Mouse (Mus musculus): Measurements from ENCODE around the gene Ptpn3. TPM values are rescaled to one million over a fixed set of nuclear protein-coding genes. Genes with fewer than 3 reads are reported as not detected.

Ptpn3 gene
- total and polyA plus RNA-seq, 3 experiments = 0.08 to 0.14 (median 0.09) TPM

DNA sequence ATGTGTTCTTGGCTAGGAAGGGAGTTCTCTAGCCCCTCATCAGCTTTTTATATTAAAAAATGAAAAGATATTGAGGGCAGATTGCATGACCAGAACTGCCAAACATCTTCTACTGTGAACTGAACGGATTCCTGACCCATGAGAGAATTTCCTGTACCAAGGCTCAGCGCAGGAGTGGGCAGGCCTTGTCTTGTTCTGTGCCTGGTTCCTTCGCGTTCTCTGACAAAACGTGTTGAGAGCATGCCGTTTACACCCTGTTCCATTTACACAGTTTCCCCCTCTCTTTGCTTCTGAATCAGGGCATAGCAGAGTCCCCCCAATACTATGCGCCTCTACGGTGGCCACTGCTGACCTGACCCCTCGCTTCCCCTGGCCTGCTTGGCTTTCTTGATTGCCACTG is 36.4 kb upstream of the Ptpn3 start:
- Histone ChIP-seq H3K9me3 (replicated peaks; ENCODE audit: low read length) (no peaks in the 10 kb centered on the region), H3K9ac (ENCODE audit: insufficient read depth, low read depth) (no peak overlapping the region), H3K4me1 (ENCODE audit: control insufficient read depth in 1 of 2, insufficient read depth in 2 of 2) (peaks cover 0 to 16% of the 10 kb centered on the region in 2 experiments; a peak in 2 of 4 replicates), H3K79me2 (replicated peaks; ENCODE audit: control insufficient read depth, extremely low read depth, insufficient read depth, poor library complexity, severe bottlenecking) (no peaks in the 10 kb centered on the region), H3K4me2 (ENCODE audit: insufficient read depth, low read depth, poor library complexity, severe bottlenecking) (no peak overlapping the region), H3K36me3 (replicated peaks in 1 of 2; ENCODE audit: control insufficient read depth in 1 of 2, insufficient read depth in 1 of 2, low read length in 1 of 2) (no peaks in the 10 kb centered on the region), H3K4me3 (replicated peaks in 1 of 3; ENCODE audit: low read depth in 2 of 3, low read length in 2 of 3, poor library complexity in 1 of 3) (no peak overlapping the region), H3K27ac (ENCODE audit: insufficient read depth, low read depth) (no peak overlapping the region), H3K27me3 (replicated peaks) (no peaks in the 10 kb centered on the region)
- no peak for TF ChIP-seq RCOR1 (conservative IDR thresholded peaks at IDR 0.05; ENCODE audit: low read depth, low read length)
- TF ChIP-seq KAT2A (IDR thresholded peaks at IDR 0.05; ENCODE audit: insufficient replicate concordance, low read length) = no peak
- TF ChIP-seq JUND (conservative IDR thresholded peaks at IDR 0.05; ENCODE audit: low read depth, low read length) = no peak
- TF ChIP-seq MAX (IDR thresholded peaks at IDR 0.05; ENCODE audit: low read length) = no peak
- no peak for TF ChIP-seq ETS1 (conservative IDR thresholded peaks at IDR 0.05; ENCODE audit: low read depth, low read length)
- no peak for TF ChIP-seq CHD2 (IDR thresholded peaks at IDR 0.05; ENCODE audit: low read length)
- no peak for TF ChIP-seq NELFE (IDR thresholded peaks at IDR 0.05; ENCODE audit: low read depth, low read length)
- no peak for TF ChIP-seq SMC3 (IDR thresholded peaks at IDR 0.05; ENCODE audit: low read depth, low read length)
- TF ChIP-seq UBTF (IDR thresholded peaks at IDR 0.05; ENCODE audit: low read depth, low read length) = no peak
- no peak for TF ChIP-seq CTCF (conservative IDR thresholded peaks at IDR 0.05 in 1 of 2, IDR thresholded peaks at IDR 0.05 in 1 of 2; ENCODE audit: low read depth in 2 of 2, low read length in 2 of 2)
- no peak for DNase-seq (ENCODE audit: extremely low read depth)
- dilution Hi-C loops (cut with MboI; ENCODE audit: extremely low pct_ligation_motif_present, extremely low pct_unique_long_range_greater_than_20kb, low sequenced_read_pairs) (no loop called here), in situ Hi-C loops (cut with MboI; ENCODE audit: low pct_ligation_motif_present, low pct_unique_long_range_greater_than_20kb, low sequenced_read_pairs) (no loop called here)

- H3K4me3 ChIP-seq (replicated peaks in 1 of 3; ENCODE audit: low read depth in 2 of 3, low read length in 2 of 3, poor library complexity in 1 of 3) = no peak overlapping the region
- no peaks in the 10 kb centered on the region for H3K36me3 ChIP-seq (replicated peaks in 1 of 2; ENCODE audit: control insufficient read depth in 1 of 2, insufficient read depth in 1 of 2, low read length in 1 of 2)
- no peaks in the 10 kb centered on the region for H3K9me3 ChIP-seq (replicated peaks; ENCODE audit: low read length)
- dilution Hi-C loops (cut with MboI; ENCODE audit: extremely low pct_ligation_motif_present, extremely low pct_unique_long_range_greater_than_20kb, low sequenced_read_pairs) = no loop called here
- no peaks in the 10 kb centered on the region for H3K79me2 ChIP-seq (replicated peaks; ENCODE audit: control insufficient read depth, extremely low read depth, insufficient read depth, poor library complexity, severe bottlenecking)
- in situ Hi-C loops (cut with MboI; ENCODE audit: low pct_ligation_motif_present, low pct_unique_long_range_greater_than_20kb, low sequenced_read_pairs) = no loop called here
- no peaks in the 10 kb centered on the region for H3K27me3 ChIP-seq (replicated peaks)
- H3K4me1 ChIP-seq (ENCODE audit: control insufficient read depth in 1 of 2, insufficient read depth in 2 of 2) = peaks cover 0 to 16% of the 10 kb centered on the region in 2 experiments; a peak in 2 of 4 replicates
- no peak for DNase-seq (ENCODE audit: extremely low read depth)
- H3K9ac ChIP-seq (ENCODE audit: insufficient read depth, low read depth) = no peak overlapping the region
- no peak overlapping the region for H3K4me2 ChIP-seq (ENCODE audit: insufficient read depth, low read depth, poor library complexity, severe bottlenecking)
- no peak overlapping the region for H3K27ac ChIP-seq (ENCODE audit: insufficient read depth, low read depth)
- no peak for TF ChIP-seq ETS1 (conservative IDR thresholded peaks at IDR 0.05; ENCODE audit: low read depth, low read length)
- no peak for TF ChIP-seq E2F4 (IDR thresholded peaks at IDR 0.05; ENCODE audit: insufficient replicate concordance, low read depth, low read length)
- TF ChIP-seq ZKSCAN1 (IDR thresholded peaks at IDR 0.05; ENCODE audit: borderline replicate concordance, low read depth, low read length) = no peak
- TF ChIP-seq MEF2A (IDR thresholded peaks at IDR 0.05; ENCODE audit: borderline replicate concordance, low read depth, low read length) = no peak
- no peak for TF ChIP-seq MAZ (IDR thresholded peaks at IDR 0.05; ENCODE audit: low read depth, low read length)
- TF ChIP-seq PAX5 (IDR thresholded peaks at IDR 0.05; ENCODE audit: low read length) = no peak
These were observed 33.5 kb upstream of the Ptpn3 start for GRCm38 (mm10) chr4:57335000-57335666.
